Mouse (Mus musculus) thymus, postnatal 36 days (tissue): ENCODE results near the gene Exoc3l.
A peak's percentile ranks its signal among the peaks of the same experiment; 100 is the strongest.
"Not testable (repeated sequence)": the region's sequence is repeated elsewhere in the genome, so short reads cannot be mapped to it uniquely, and the experiment has no call there.

Experiments
- DNase-seq, 2 experiments: peaks; one replicate each; pipeline ENCODE4 v3.0.0; 2022; ENCODE audit warnings: mixed read lengths in 2 of 2

Gene Exoc3l

GRCm38 (mm10) chr8:105291802-105292201 lies 4.1 kb downstream of the Exoc3l start:
- not testable (repeated sequence) for DNase-seq

DNA sequence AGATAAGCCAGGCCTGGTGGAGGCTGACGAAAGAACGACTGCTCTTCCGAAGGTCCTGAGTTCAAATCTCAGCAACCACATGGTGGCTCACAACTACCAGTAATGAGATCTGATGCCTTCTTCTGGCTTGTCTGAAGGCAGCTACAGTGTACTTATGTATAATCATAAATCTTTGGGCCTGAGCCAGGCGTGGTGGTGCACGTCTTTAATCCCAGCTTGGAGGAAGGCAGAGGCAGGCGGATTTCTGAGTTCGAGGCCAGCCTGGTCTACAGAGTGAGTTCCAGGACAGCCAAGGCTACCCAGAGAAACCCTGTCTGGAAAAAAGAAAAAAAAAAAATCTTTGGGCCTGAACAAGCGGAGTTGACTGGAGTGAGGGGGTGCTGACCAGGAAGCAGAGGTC lies 4.5 kb downstream of the Exoc3l start:
- DNase-seq = not testable (repeated sequence)

- peak; percentile 83 to 88 for DNase-seq
Measured at GRCm38 (mm10) chr8:105290554-105291314, 5.2 kb downstream of the Exoc3l start.

DNA sequence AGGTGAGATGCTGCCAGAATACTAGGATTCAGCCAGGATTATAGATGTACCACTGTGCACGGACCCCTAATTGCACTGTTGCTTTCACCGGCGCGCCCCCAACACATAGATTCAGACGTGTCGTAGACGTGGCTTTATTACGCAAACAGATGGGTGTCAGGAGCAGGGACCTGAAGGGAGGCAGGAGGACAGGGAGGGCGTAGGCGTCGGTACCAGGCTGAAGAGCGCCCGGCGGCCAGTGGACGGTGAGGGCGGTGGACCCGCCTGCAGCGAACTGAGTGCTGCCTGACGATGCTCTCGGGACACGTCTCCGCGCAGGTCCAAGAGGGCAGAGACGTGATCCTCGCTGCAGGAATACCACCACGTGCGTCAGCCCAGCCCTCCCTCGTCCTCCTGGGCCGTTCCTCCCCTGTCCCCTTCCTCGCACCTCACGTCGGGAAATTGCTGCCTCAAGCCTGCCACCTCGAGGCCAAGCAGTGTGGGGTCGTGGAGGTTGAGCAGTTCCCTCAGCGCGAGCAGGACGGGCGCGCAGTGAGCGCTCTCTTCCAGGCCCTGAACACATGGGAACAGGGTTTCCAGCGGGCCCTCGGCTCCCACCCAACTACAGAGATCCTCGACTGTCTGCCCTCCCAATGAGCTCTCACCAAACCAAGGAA lies 6.0 kb downstream of the Exoc3l start, which contains the start of gene 4931428F04Rik:
4931428F04Rik (minus strand) TSS at position 60 of the 656 bp plus-strand sequence.
- peak; percentile 63 to 74 for DNase-seq

GRCm38 (mm10) chr8:105288958-105289732 lies 6.8 kb downstream of the Exoc3l start:
- DNase-seq = peak; percentile 96 to 97

DNA sequence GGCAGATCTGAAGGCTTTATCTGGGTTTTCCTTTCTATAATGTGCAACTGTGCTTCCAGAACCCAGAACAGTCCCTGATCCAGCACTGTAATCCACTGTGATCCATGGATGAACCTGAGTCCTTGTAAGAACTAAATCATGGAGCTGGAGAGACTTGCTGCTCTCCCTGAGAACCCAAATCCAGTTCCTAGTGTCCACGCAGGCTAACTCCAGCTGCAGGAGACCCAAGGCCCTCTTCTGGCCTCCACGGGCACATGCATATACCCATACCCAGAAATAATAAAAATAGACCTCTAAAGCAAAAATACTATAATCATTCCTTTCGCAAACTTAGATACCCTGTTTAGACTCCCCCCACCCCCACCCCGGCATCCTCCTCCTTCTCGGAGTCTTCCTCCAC lies 7.7 kb downstream of the Exoc3l start:
- no peak for DNase-seq

GRCm38 (mm10) chr8:105286907-105287306 lies 9.0 kb downstream of the Exoc3l start:
- no peak for DNase-seq

GRCm38 (mm10) chr8:105285514-105285913 lies 10.4 kb downstream of the Exoc3l start:
- no peak for DNase-seq

GRCm38 (mm10) chr8:105283074-105283473 lies 12.8 kb downstream of the Exoc3l start:
- DNase-seq = no peak

DNA sequence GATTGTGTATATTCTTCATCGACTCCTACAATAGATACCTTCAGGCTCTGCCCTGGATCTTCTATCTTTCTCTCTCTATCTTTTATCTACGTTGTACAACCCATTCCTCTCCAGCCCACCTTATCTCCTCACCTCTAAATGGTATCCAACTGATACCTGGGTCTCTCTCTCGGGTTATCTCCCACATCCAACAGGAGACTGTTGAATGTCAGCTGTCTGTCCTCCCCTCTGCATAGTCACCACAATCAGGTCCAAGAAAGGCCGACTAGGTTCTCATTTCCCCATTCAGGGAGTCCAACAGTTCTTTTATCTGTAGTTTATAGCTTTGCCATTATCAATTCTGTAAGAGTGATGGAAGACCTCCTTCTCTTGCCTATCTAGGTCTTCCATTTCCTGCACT lies 13.7 kb downstream of the Exoc3l start:
- DNase-seq = no peak

DNA sequence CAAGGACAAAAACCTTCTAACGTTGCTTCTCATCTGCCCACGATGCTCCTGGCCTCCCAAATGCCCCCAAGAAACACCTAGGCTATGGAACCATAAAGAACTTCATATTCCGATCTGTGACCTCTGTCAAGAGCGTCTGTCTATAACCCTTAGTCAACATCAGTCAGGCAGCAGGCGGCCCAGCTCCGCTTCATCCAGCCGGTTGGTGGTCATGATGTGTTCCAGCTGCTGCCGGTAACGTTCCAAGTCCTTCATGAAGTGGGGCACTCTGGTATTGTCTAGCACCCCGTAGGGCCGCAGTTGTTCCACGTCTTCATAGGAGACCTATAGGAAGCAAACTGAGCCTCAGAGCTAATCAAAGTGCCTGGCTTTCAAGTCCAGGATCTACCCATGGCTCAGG lies 14.1 kb downstream of the Exoc3l start:
- DNase-seq = no peak

DNA sequence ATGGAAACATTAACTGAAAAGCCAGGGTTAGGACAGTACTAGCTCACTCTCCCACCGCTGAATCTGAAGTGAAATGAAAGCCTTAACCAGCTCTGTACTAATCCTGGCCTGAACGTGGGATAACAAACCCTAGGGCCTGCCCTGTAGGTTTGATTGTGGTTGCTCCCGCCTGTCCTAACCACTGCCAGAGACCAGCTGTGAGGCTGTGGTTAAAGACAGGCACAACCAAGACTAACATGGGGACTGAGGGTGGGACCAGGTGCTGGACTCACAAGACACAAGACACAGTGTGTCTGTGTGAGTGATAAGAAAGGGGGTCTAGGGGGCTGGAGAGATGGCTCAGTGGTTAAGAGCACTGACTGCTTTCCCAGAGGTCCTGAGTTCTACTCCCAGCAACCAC lies 15.3 kb downstream of the Exoc3l start:
- DNase-seq = no peak

DNA sequence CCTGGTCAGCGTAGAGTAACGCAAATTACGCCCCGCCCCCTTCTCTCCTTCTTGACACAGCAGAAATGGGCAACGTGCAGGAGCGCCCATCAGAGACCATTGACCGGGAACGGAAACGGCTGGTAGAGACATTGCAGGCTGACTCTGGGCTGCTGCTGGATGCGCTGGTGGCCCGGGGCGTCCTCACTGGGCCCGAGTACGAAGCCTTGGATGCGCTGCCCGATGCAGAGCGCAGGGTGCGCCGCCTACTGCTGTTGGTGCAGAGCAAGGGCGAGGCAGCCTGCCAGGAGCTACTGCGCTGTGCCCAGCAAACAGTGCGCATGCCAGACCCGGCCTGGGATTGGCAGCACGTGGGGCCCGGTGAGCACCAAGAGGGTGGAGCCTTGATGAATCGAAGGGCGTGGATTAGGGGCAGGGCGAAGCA lies 17.0 kb downstream of the Exoc3l start:
- DNase-seq = peak in 1 of 2 experiments; percentile 50

DNA sequence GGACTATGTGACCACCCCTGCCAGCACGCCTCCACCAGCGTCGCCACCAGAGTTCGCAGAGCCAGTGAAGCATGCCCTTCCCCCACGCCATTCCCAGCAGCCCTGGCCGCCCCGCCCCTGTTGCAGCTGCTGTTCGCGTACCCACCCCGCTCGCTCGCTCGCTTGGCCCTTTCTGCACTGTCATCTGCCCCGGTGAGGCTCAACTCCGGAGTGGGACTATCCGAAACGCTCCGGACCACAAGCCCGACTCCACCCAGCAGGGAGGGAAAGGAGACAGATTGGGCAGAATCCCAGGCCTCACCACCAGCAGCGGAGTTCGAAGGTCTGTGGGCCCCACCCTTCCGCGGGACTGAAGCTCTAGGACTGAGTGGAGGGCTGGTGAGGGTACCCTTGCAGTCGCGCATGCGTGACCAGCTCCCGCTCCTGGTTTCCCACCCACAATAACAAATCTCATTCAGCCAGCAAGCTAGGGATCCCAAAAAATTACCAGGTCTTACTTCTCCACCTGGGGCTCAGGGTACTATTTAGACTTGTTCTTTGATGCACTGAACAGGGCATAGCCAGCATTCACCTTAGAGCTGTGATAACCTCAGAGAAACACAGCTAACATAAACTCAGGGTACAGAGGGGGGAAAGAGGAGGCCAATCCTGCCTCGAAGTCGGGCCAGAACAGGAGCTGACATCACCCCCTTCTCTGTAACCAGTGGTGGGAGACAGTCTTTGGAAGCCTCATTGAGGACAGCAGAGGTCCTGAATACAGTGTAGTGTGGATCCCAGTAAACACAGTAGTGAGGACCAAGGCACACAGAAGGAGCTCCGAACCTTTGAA lies 19.4 kb downstream of the Exoc3l start:
- DNase-seq = peak; percentile 52 to 60

DNA sequence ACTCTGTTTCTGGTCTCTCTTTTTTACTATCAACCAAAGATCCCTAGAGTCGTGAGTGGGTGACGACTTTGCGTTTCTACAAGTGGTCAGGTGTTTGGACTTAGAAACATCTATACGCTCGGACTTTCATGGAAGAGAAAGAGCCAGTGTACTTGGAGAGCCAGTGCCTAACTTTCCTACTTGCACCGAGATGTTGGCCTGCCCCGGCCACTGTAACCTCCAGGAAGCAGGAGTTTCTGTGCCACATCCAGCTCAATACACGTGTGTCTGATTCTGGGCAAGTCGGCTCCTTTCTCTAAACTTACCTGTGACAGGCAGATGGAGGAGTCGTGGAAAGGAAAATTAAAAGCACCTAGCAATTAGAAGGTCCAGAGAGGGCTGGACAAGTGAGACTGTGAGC lies 20.1 kb downstream of the Exoc3l start, which contains the start of gene Nol3:
Nol3 (plus strand) TSS at position 301 of the 400 bp plus-strand sequence.
- no peak for DNase-seq

DNA sequence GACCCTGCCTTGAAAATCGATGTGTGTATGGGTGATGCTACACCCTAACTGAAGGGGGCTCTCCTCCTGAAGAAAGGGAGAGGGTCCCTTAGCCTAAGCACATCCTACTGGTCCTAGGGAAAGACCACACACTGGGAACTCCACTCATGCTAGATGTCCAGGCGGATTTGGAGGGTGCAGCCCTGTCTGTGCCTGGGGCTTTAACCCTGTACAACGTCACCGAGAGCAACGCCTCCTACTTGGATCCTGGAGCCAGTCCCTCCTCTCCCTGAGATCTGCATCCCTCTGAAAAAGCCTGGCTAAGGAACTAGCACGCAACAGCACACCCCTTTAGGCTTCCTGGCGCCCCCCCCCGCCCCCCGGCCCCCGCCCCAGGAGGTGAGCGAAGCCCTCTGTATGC lies 20.5 kb downstream of the Exoc3l start:
- no peak for DNase-seq

DNA sequence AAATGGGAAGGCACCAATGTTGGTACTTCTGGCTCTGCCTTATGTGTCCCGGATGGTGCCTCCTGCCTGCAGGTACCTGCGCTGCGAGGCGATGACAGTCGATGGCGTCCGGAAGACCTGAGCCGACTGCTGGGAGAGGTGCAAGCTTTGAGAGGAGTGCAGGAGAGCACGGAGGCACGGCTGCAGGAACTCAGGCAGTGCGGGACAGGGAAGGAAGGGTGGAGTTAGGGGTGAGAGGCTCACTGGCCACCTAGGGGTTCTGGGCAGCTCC lies 25.1 kb downstream of the Exoc3l start:
- DNase-seq = no peak

DNA sequence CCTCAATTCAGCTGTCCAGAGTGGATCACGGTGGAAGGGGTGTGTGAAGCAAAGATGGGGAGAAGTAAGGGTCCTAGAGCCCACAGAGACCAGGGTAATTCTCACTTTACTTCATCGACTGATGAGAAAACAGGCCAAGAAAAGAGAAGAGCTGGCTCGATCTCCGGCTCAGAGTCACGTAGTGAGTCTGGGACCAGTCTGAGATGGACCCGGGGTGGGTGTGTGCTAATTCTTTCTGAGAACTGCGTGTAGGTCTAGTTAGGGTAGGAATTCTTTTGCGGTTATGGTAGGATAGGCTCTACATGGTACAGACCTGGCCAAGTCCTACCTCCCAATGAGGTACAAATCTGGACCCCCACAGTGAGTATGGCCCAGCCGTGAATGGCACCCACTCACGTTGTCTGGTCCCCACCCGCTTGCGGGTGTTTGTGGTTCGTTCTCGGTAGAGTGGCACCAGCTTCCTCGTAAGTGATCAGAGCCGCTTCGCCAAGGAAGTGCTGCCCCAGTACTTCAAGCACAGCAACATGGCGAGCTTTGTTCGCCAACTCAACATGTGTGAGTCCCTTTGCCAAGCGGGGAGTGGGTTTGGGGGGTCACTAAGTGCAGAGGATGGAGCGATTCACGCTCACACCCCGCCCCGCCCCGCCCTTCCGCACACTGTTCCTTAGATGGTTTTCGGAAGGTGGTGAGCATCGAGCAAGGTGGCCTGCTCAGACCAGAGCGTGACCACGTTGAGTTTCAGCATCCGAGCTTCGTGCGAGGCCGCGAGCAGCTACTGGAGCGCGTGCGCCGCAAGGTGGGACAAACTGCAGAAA lies 25.6 kb downstream of the Exoc3l start:
- DNase-seq = no peak

- no peak for DNase-seq
Measured at GRCm38 (mm10) chr8:105269461-105269947, 26.4 kb downstream of the Exoc3l start, which contains the start of gene Hsf4. TSS of gene Hsf4 (plus strand) at chr8:105269801.

- no peak for DNase-seq
Measured at GRCm38 (mm10) chr8:105269075-105269458, 26.8 kb downstream of the Exoc3l start.

GRCm38 (mm10) chr8:105268342-105269074 lies 27.4 kb downstream of the Exoc3l start:
- DNase-seq = no peak
